Mouse (Mus musculus) layer of hippocampus, adult 9-11 months (tissue): ENCODE data around the gene Jup.
"Not testable (repeated sequence)": the region's sequence is repeated elsewhere in the genome, so short reads cannot be mapped to it uniquely, and the experiment has no call there.

Source experiments
- DNase-seq: peaks from one replicate; pipeline ENCODE4 v3.0.0; 2022

Gene Jup

DNA sequence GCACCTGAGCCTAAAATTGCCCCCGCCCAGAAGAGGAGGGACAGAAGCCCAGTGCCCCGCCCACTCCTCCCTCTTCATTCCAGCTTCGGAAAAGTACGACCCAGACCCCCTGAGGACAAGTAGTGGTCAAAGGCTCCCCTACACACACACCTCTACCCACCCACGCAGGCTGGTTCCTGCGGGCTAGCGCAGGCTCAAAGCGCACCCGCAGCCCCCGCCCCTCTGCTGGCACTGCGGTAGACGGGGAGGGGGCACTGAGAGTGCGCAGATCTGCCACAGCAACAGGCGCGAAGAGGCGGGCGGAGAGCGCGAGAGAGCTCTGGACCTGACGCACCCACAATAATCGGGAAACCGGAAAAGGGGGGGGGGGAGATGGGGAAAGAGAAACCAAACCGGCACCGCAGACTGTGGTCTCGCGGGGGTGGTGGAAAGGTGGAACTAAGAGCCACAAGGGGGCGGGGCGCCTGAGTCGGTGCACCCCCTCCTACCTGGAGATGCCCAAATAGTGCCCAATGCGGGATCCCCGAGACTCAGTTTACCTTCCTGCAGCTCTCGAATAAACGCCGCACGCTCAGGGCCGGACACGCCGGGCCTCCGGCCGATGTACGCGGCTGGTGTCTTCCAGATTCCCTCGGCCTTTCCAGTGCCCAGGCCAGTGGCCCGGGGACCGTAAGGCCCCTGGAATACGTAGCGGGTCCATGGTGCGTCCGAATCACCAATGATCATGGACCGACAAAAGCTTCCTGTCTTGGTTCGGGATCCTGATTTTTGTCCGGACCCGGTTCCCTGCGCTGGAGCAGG lies 42.2 kb downstream of the Jup start:
- peak; percentile 67 for DNase-seq

GRCm38 (mm10) chr11:100352076-100352857 lies 45.3 kb downstream of the Jup start:
- DNase-seq: peak; percentile 54

GRCm38 (mm10) chr11:100344269-100344668 lies 53.3 kb downstream of the Jup start:
- DNase-seq: no peak

DNA sequence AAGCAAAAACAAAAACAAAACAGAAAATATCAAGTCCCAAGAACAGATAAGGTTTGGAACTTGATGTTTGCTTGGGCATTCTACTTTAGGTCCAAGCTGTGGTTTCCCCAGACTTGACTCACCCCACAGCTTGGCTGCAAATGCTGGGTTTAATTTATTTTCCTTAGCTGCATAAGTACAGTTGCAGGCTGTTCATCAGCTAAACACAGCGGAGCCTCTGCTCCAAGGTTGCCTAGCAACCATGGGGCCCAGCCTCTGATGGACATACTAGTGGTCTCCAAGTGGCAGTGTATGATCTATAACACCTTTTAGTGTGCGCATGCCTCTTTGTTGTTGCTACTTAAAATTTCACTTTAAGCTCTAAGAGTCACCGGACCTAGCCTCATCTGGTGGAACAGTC lies 61.8 kb downstream of the Jup start:
- DNase-seq: no peak

DNA sequence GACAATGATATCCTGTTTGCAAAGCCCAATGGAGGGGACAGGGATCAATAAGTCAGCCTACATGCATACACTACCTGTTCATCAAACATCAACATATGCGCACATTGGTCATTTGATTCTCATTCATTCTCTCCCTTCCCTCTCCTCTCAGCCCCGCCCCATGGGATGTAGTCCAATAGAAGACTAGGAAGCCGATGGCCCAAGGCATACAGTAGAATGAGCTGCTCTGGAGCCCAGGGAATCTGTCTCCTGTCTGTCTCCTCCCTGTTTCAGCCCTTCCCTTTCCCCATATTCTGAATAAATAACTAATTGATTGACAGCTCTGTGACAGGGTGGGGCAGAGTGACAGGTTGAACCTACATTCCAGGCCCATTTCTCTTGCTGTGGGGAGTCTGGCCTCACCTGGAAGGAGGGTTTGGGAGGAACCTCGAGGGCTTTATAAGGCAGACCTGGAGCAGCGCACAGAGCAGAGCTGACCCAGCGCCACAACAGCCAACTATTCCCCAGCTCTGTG lies 63.6 kb downstream of the Jup start, which contains the start of gene Gast:
Gene Gast (plus strand): TSS at position 464 of the 514 bp plus-strand sequence.
- DNase-seq: no peak

DNA sequence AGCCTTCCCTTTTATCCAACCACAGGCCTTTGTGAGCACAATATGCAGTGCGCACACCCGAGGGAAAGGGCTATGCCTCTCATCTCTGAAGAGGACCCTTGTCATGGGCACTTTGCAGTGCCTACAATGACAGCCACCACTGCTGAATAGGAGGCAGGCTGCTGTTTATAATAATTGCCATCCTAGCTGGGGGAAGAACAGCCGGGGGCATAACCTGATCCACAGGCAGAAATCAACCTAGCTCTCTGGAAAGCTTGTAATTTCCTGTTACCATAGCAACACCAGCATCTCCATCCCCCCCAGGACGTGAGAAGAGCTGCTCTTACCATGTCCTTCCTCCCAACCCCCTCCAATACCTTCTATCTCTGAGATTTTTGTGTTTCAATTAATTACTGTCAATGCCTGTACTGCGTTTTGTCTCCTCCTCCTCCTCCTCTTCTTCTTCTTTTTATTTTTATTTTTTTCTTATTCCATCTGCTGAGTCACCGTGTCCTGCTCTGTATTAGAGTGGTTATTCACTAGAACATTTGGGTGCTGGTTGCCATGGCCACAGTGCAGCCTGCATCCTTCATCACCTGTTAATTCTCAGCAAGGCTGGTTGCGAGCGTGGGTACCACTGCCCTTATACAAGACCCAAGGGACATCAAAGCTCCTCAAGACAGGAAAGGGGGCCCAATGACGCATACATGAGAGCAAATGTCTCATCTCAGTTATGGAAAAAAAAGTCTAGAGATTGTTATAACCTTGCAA lies 64.6 kb downstream of the Jup start:
- DNase-seq: peak; percentile 83

GRCm38 (mm10) chr11:100330816-100331375 lies 66.7 kb downstream of the Jup start:
- DNase-seq: not testable (repeated sequence)

DNA sequence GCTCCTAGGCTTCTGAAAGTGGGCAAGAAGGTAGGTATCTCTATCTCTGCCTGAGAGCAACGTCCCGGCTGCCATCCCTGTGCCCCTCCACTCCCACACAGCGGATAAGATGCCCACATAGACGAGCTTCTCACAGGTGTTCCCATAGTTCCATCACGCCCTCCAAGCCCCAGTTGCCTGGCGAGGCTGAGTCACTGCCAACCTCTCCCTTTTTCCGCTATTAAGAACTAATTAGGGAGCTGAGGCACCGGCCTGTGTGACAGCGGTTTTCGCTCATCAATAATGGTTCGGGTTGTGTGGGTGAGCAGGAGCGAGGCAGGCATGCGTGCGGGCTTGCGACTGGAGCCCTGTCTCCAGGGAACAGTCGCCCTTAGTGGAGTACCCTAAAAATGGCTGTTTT lies 67.3 kb downstream of the Jup start:
- DNase-seq: no peak

DNA sequence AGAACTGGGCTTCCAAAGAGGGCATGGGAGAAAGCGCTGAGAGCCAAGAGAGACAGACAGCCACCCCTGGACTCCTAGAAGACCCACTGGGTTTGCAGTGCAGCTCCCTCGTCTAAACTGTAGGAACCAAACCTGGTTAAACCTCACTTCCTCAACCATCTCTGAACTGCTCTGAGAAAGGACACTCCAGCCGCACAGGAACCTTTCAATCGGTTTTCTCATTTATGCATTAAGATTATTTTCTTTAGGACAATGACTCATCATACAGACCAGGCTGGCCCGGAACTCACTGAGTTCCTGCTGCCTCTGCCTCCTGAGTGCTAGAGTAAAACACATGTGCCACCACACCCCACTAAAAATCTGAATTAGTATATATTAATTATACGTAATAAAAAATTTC lies 69.8 kb downstream of the Jup start:
- no peak for DNase-seq

DNA sequence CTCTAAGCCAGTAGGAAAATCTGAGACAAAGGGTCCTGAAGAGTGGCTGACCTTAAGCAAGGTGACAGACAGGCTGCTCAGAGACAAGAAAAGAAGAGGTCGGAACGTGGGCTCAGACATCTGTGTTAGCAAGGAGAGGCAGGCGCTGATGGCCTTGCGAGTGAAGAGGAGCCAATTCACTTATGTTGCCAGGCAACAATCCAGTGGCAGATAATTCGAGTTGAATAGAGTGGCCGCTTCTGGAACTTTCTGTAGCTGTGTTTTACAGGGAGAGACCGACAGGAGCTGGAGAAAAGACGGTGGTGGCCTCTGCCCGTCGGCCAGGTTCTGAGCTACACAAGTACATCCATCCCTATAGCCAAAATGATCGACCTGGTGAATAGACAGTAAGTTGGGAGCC lies 70.2 kb downstream of the Jup start:
- no peak for DNase-seq

GRCm38 (mm10) chr11:100325062-100325629 lies 72.4 kb downstream of the Jup start:
- no peak for DNase-seq

GRCm38 (mm10) chr11:100323578-100323977 lies 74.0 kb downstream of the Jup start:
- DNase-seq: no peak

GRCm38 (mm10) chr11:100322591-100323258 lies 74.8 kb downstream of the Jup start:
- DNase-seq: no peak

GRCm38 (mm10) chr11:100321479-100322305 lies 75.9 kb downstream of the Jup start:
- DNase-seq: not testable (repeated sequence)

DNA sequence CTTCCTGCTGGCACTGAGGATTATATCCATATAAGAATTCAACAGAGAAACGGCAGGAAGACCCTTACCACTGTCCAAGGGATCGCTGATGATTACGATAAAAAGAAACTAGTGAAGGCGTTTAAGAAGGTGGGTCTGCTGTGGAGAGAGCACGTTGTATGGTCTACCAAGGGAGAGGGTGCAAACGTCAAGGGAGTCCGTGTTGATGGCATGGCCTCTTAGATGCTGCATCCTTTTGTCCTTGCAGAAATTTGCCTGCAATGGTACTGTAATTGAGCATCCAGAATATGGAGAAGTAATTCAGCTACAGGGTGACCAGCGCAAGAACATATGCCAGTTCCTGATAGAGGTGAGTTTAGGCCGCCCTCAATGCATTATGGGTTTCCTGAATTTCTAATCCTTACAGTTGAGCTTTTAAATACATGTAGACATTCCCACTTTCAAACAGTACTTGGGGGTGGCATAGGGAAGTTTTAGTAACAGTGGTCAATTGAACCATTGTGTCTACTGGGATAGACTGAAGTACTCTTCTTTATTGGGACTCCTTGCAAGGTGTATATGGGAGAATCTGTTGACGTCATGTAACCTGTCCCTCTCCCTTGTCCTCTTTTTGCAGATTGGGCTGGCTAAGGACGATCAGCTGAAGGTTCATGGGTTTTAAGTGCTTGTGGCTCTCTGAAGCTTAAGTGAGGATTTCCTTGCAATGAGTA lies 76.7 kb downstream of the Jup start:
- not testable (repeated sequence) for DNase-seq

DNA sequence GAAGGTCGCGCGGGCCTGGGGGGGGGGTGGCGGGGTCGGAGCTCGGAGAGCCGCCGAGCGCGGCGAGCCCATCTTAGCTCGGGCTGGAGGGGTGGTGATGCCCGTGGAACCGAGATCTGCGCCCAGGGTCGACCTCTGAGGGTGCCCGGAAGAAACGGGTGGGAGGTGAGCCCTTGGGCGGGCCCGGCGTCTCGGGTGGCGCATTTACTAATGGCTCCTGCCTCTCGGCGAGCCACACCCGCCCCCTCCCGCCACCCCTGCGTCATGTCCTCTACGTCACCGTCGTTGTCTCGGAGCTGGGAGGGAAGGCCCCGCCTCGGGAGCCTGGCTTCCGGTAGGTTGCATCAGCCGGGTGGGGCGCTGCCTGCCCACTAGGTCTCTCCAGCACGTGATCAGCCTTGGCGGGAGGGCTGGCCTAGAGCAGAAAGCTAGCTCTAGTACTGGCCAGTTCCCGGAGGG lies 77.4 kb downstream of the Jup start:
- peak; percentile 97 for DNase-seq

GRCm38 (mm10) chr11:100319492-100320171 lies 77.9 kb downstream of the Jup start, which contains the start of gene Eif1:
Gene Eif1, plus strand, starts transcription at chr11:100319885.
- DNase-seq: peak; percentile 100
